Mouse (Mus musculus) small intestine, adult 2 months (tissue): Measurements from ENCODE around the gene Mrps23. TPM values are rescaled to one million over a fixed set of nuclear protein-coding genes. Genes with fewer than 3 reads are reported as not detected.

Experiments
- H3K27ac ChIP-seq: fragments of 200-500 bp; 2 replicates; pipeline ENCODE4 v1.5.1; 2012; ENCODE audit warnings: low read depth, low read length, control low read depth, inconsistent platforms; ENCODE audit not compliant: insufficient read depth
- H3K27me3 ChIP-seq: fragments of 200-500 bp; 2 replicates; pipeline ENCODE4 v1.6.1; 2012; ENCODE audit warnings: mild to moderate bottlenecking, moderate library complexity, low read length, inconsistent platforms; ENCODE audit not compliant: control insufficient read depth, insufficient read depth
- H3K36me3 ChIP-seq: fragments of 200-500 bp; 2 replicates; pipeline ENCODE4 v1.6.1; 2012; ENCODE audit warnings: mild to moderate bottlenecking, low read length, control low read depth, inconsistent platforms; ENCODE audit not compliant: control insufficient read depth, insufficient read depth
- H3K4me1 ChIP-seq: fragments of 200-500 bp; 2 replicates; pipeline ENCODE4 v1.6.1; 2012; ENCODE audit warnings: low read length, inconsistent platforms, mixed read lengths; ENCODE audit not compliant: control insufficient read depth, insufficient read depth, insufficient read length
- H3K4me3 ChIP-seq: fragments of 200-500 bp; 2 replicates; pipeline ENCODE4 v1.5.1; 2012; ENCODE audit warnings: low read depth, mild to moderate bottlenecking, control low read depth, inconsistent platforms, low read length, moderate library complexity
- CTCF ChIP-seq: fragments of 200-500 bp; IDR thresholded peaks from 2 replicates; pipeline ENCODE4 v1.5.1; 2012; ENCODE audit warnings: low read depth, mild to moderate bottlenecking, control low read depth, inconsistent platforms, low read length, moderate library complexity, mixed read lengths; ENCODE audit not compliant: insufficient replicate concordance, insufficient read length; ENCODE audit errors: extremely low read depth
- POLR2A ChIP-seq: fragments of 200-500 bp; IDR thresholded peaks from 2 replicates; pipeline ENCODE4 v1.6.1; 2012; ENCODE audit warnings: low read depth, mild to moderate bottlenecking, control low read depth, inconsistent platforms, low read length, moderate library complexity
- WGBS: fragments of 180-500 bp; shearing (Covaris S2); methylation state at CpG from one replicate; pipeline ENCODE4 v1.1.7; 2018; 5-methylcytosine and 5-hydroxymethylcytosine counted together
- polyA plus RNA-seq: library from polyadenylated mRNA; depleted of rRNA; stranded (reverse); fragments of >200 nt; gene quantifications from 2 replicates; pipeline ENCODE4 v1.2.3, GENCODE M21; 2012

Mrps23 gene
- polyA plus RNA-seq, 1 experiment, result 17.5 TPM

- Histone ChIP-seq H3K27ac (peak overlapping the region; percentile 31; the same call in 1 of the 2 replicates), H3K4me3 (no peak overlapping the region), H3K36me3 (no peaks in the 10 kb centered on the region), H3K27me3 (no peaks in the 10 kb centered on the region), H3K4me1 (peaks cover 2% of the 10 kb centered on the region; the same call in 1 of the 2 replicates)
- TF ChIP-seq CTCF, result no peak
- no peak for TF ChIP-seq POLR2A
- WGBS, result 53% methylated on average over 2 of the region's 2 CpGs
Measured at GRCm38 (mm10) chr11:88186947-88187243, 17.3 kb upstream of the Mrps23 start.

- Histone ChIP-seq H3K4me3 (peak overlapping the region; percentile 60), H3K27me3 (0 out of 2 replicates have a peak, but pooled peaks cover under 1% of the 10 kb centered on the region), H3K36me3 (no peaks in the 10 kb centered on the region), H3K4me1 (peaks cover 2% of the 10 kb centered on the region; the same call in 1 of the 2 replicates), H3K27ac (peak overlapping the region; percentile 31)
- 11% methylated on average over 25 of the region's 25 CpGs for WGBS
- no peak for TF ChIP-seq POLR2A
- TF ChIP-seq CTCF, result peak; percentile 85
Measured at GRCm38 (mm10) chr11:88187417-88188133, 16.6 kb upstream of the Mrps23 start.

- Histone ChIP-seq H3K4me3 (peak overlapping the region; percentile 60), H3K36me3 (no peaks in the 10 kb centered on the region), H3K4me1 (peaks cover 2% of the 10 kb centered on the region; the same call in 1 of the 2 replicates), H3K27ac (peak overlapping the region; percentile 31), H3K27me3 (peaks cover 7% of the 10 kb centered on the region)
- 68% methylated on average over 8 of the region's 8 CpGs for WGBS
- TF ChIP-seq CTCF (no peak), POLR2A (no peak)
Measured at GRCm38 (mm10) chr11:88188216-88188615, 16.0 kb upstream of the Mrps23 start.

- WGBS, result 98% methylated on average over 7 of the region's 7 CpGs
- TF ChIP-seq CTCF (no peak), POLR2A (no peak)
- H3K4me1 ChIP-seq, result peaks cover 6% of the 10 kb centered on the region
- no peaks in the 10 kb centered on the region for H3K36me3 ChIP-seq
- H3K27ac ChIP-seq, result no peak overlapping the region
- H3K4me3 ChIP-seq, result no peak overlapping the region
- H3K27me3 ChIP-seq, result peaks cover 11% of the 10 kb centered on the region
Measured at GRCm38 (mm10) chr11:88188635-88189034, 15.6 kb upstream of the Mrps23 start.

GRCm38 (mm10) chr11:88192595-88192994, 11.6 kb upstream of the Mrps23 start:
- TF ChIP-seq POLR2A (no peak), CTCF (no peak)
- 26% methylated on average over 4 of the region's 4 CpGs for WGBS
- Histone ChIP-seq H3K4me1 (peaks cover 6% of the 10 kb centered on the region), H3K27ac (no peak overlapping the region), H3K4me3 (no peak overlapping the region), H3K36me3 (no peaks in the 10 kb centered on the region), H3K27me3 (peaks cover 15% of the 10 kb centered on the region)

GRCm38 (mm10) chr11:88193098-88193823, 10.9 kb upstream of the Mrps23 start:
- WGBS, result 15% methylated on average over 34 of the region's 34 CpGs
- TF ChIP-seq CTCF (no peak), POLR2A (no peak)
- Histone ChIP-seq H3K4me3 (peak overlapping the region; percentile 39), H3K36me3 (no peaks in the 10 kb centered on the region), H3K4me1 (peaks cover 6% of the 10 kb centered on the region), H3K27ac (no peak overlapping the region), H3K27me3 (peaks cover 15% of the 10 kb centered on the region)
